Mouse (Mus musculus) intestine, embryonic 14.5 days (tissue): ENCODE results near the gene Scd2. TPM values are rescaled to one million over a fixed set of nuclear protein-coding genes. Genes with fewer than 3 reads are reported as not detected.
"Not testable (repeated sequence)": the region's sequence is repeated elsewhere in the genome, so short reads cannot be mapped to it uniquely, and the experiment has no call there.

Experiments
- ATAC-seq: fragments of 200-750 bp; cut with Nextera tagmentation; replicated peaks from 2 replicates; pipeline ENCODE4 v1.8.0; 2017; ENCODE audit warnings: low read depth, moderate number of reproducible peaks, moderate TSS enrichment, moderate library complexity; ENCODE audit not compliant: low FRiP score, low TSS enrichment
- DNase-seq: peaks from one replicate; pipeline ENCODE4 v3.0.0-alpha.2; 2018; ENCODE audit warnings: low spot score
- H3K27ac ChIP-seq: fragments of 300-500 bp; sonication (generic); 2 replicates; pipeline ENCODE4 v1.5.1; 2014; ENCODE audit warnings: low read depth, mild to moderate bottlenecking, control low read depth
- H3K27me3 ChIP-seq: fragments of 300-500 bp; sonication (generic); replicated peaks from 2 replicates; pipeline ENCODE4 v1.6.1; 2014; ENCODE audit warnings: low read length, control low read depth; ENCODE audit not compliant: control insufficient read depth, insufficient read depth
- H3K36me3 ChIP-seq: fragments of 300-500 bp; sonication (generic); 2 replicates; pipeline ENCODE4 v1.6.1; 2014; ENCODE audit warnings: low read length, control low read depth; ENCODE audit not compliant: control insufficient read depth, insufficient read depth
- H3K4me1 ChIP-seq: fragments of 300-500 bp; sonication (generic); replicated peaks from 2 replicates; pipeline ENCODE4 v1.6.1; 2014; ENCODE audit warnings: low read length, control low read depth, mixed read lengths; ENCODE audit not compliant: control insufficient read depth, insufficient read depth
- H3K4me2 ChIP-seq: fragments of 300-500 bp; sonication (generic); 2 replicates; pipeline ENCODE4 v1.6.1; 2014; ENCODE audit warnings: low read length
- H3K4me3 ChIP-seq: fragments of 300-500 bp; sonication (generic); 2 replicates; pipeline ENCODE4 v1.5.1; 2014; ENCODE audit warnings: low read depth, low read length, control low read depth, mixed read lengths
- H3K9ac ChIP-seq: fragments of 300-500 bp; sonication (generic); 2 replicates; pipeline ENCODE4 v1.6.1; 2014; ENCODE audit warnings: mild to moderate bottlenecking, low read length
- H3K9me3 ChIP-seq: fragments of 300-500 bp; sonication (generic); 2 replicates; pipeline ENCODE4 v1.6.1; 2016; ENCODE audit warnings: low read length, control low read depth; ENCODE audit not compliant: control insufficient read depth
- WGBS: fragments of 180-500 bp; shearing (Covaris S2); extraction: QIAGEN DNeasy Blood & Tissue Kit; methylation state at CpG from one replicate; pipeline ENCODE4 v1.1.7; 2014; 5-methylcytosine and 5-hydroxymethylcytosine counted together
- polyA plus RNA-seq: library from polyadenylated mRNA; unstranded; fragments of >200 nt; fragmentation: Nextera tagmentation; extraction: Ambion mirVana; gene quantifications from 2 replicates; pipeline ENCODE4 v1.2.1, GENCODE M21; 2014

Scd2 gene
- polyA plus RNA-seq, 1 experiment from 2014 or later = 386 TPM

- ATAC-seq (no peak), DNase-seq (no peak)
- Histone ChIP-seq H3K4me3 (no peak overlapping the region), H3K9ac (no peak overlapping the region), H3K27me3 (no peaks in the 10 kb centered on the region), H3K4me1 (peaks cover 7% of the 10 kb centered on the region), H3K27ac (no peak overlapping the region), H3K4me2 (no peak overlapping the region), H3K9me3 (peaks cover 3% of the 10 kb centered on the region; the same call in 1 of the 2 replicates), H3K36me3 (no peaks in the 10 kb centered on the region)
- whole genome bisulfite sequencing = 69% methylated on average over 5 of the region's 5 CpGs
Measured at GRCm38 (mm10) chr19:44317391-44317790, 23.9 kb downstream of the Scd2 start.

GRCm38 (mm10) chr19:44318545-44318944, 25.1 kb downstream of the Scd2 start:
- H3K4me3 ChIP-seq = no peak overlapping the region
- ATAC-seq (no peak), DNase-seq (no peak)
- H3K4me1 ChIP-seq = peaks cover 7% of the 10 kb centered on the region
- H3K9me3 ChIP-seq = peaks cover 3% of the 10 kb centered on the region; the same call in 1 of the 2 replicates
- no peaks in the 10 kb centered on the region for H3K36me3 ChIP-seq
- H3K27me3 ChIP-seq = no peaks in the 10 kb centered on the region
- H3K4me2 ChIP-seq = no peak overlapping the region
- H3K9ac ChIP-seq = no peak overlapping the region
- no peak overlapping the region for H3K27ac ChIP-seq

- Histone ChIP-seq H3K9me3 (peaks cover 3% of the 10 kb centered on the region; the same call in 1 of the 2 replicates), H3K27ac (no peak overlapping the region), H3K9ac (no peak overlapping the region), H3K4me1 (no peaks in the 10 kb centered on the region), H3K27me3 (no peaks in the 10 kb centered on the region), H3K4me2 (no peak overlapping the region), H3K36me3 (no peaks in the 10 kb centered on the region), H3K4me3 (no peak overlapping the region)
- DNase-seq (no peak), ATAC-seq (no peak)
- 84% methylated on average over 3 of the region's 3 CpGs for WGBS
Measured at GRCm38 (mm10) chr19:44320316-44320715, 26.8 kb downstream of the Scd2 start.

GRCm38 (mm10) chr19:44321201-44321600, 27.7 kb downstream of the Scd2 start:
- no peaks in the 10 kb centered on the region for H3K36me3 ChIP-seq
- DNase-seq (no peak), ATAC-seq (no peak)
- no peaks in the 10 kb centered on the region for H3K4me1 ChIP-seq
- no peaks in the 10 kb centered on the region for H3K27me3 ChIP-seq
- peaks cover 4% of the 10 kb centered on the region; the same call in 1 of the 2 replicates for H3K9me3 ChIP-seq
- no peak overlapping the region for H3K27ac ChIP-seq
- WGBS = 80% methylated on average over 4 of the region's 4 CpGs
- no peak overlapping the region for H3K4me2 ChIP-seq
- no peak overlapping the region for H3K4me3 ChIP-seq
- H3K9ac ChIP-seq = no peak overlapping the region

- Histone ChIP-seq H3K9ac (no peak overlapping the region), H3K4me2 (no peak overlapping the region), H3K36me3 (no peaks in the 10 kb centered on the region), H3K4me1 (no peaks in the 10 kb centered on the region), H3K27ac (no peak overlapping the region), H3K27me3 (no peaks in the 10 kb centered on the region), H3K9me3 (peaks cover 5% of the 10 kb centered on the region; the same call in 1 of the 2 replicates), H3K4me3 (no peak overlapping the region)
- DNase-seq (no peak), ATAC-seq (no peak)
- 63% methylated on average over 2 of the region's 2 CpGs for WGBS
Measured at GRCm38 (mm10) chr19:44321631-44322030, 28.2 kb downstream of the Scd2 start.

GRCm38 (mm10) chr19:44329566-44329965, 36.1 kb downstream of the Scd2 start:
- no peak overlapping the region for H3K4me3 ChIP-seq
- no peaks in the 10 kb centered on the region for H3K36me3 ChIP-seq
- H3K4me1 ChIP-seq = no peaks in the 10 kb centered on the region
- peaks cover 6% of the 10 kb centered on the region; the same call in 1 of the 2 replicates for H3K9me3 ChIP-seq
- no peak overlapping the region for H3K9ac ChIP-seq
- ATAC-seq (no peak), DNase-seq (no peak)
- WGBS = 78% methylated on average over 2 of the region's 2 CpGs
- H3K27me3 ChIP-seq = no peaks in the 10 kb centered on the region
- H3K4me2 ChIP-seq = no peak overlapping the region
- H3K27ac ChIP-seq = no peak overlapping the region

- DNase-seq, H3K4me1 ChIP-seq, ATAC-seq: not testable (repeated sequence)
Measured at GRCm38 (mm10) chr19:44331128-44331527, 37.7 kb downstream of the Scd2 start.

GRCm38 (mm10) chr19:44331911-44332310, 38.4 kb downstream of the Scd2 start:
- no peak for DNase-seq
- no peak overlapping the region for H3K9ac ChIP-seq
- H3K4me2 ChIP-seq = no peak overlapping the region
- H3K27ac ChIP-seq = no peak overlapping the region
- H3K27me3 ChIP-seq = no peaks in the 10 kb centered on the region
- 83% methylated on average over 5 of the region's 5 CpGs for WGBS
- no peak overlapping the region for H3K4me3 ChIP-seq
- no peak for ATAC-seq
- H3K36me3 ChIP-seq = no peaks in the 10 kb centered on the region
- no peaks in the 10 kb centered on the region for H3K4me1 ChIP-seq
- peaks cover 4% of the 10 kb centered on the region; the same call in 1 of the 2 replicates for H3K9me3 ChIP-seq

More at GRCm38 (mm10) chr19:44331128-44331527, 37.7 kb downstream of the Scd2 start:
- not testable (repeated sequence) for H3K9me3 ChIP-seq, H3K9ac ChIP-seq, H3K27me3 ChIP-seq, H3K27ac ChIP-seq, H3K4me2 ChIP-seq, H3K36me3 ChIP-seq, H3K4me3 ChIP-seq
- 97% methylated on average over 1 of the region's 1 CpGs for WGBS

- 77% methylated on average over 8 of the region's 8 CpGs for WGBS
Measured at GRCm38 (mm10) chr19:44332326-44332725, 38.9 kb downstream of the Scd2 start.

More at GRCm38 (mm10) chr19:44332326-44332725, 38.9 kb downstream of the Scd2 start:
- Histone ChIP-seq H3K27me3 (no peaks in the 10 kb centered on the region), H3K27ac (no peak overlapping the region), H3K4me2 (no peak overlapping the region), H3K9me3 (peaks cover 4% of the 10 kb centered on the region; the same call in 1 of the 2 replicates), H3K9ac (no peak overlapping the region), H3K4me3 (no peak overlapping the region), H3K36me3 (no peaks in the 10 kb centered on the region), H3K4me1 (no peaks in the 10 kb centered on the region)
- ATAC-seq = no peak
- no peak for DNase-seq
